Comparison of ENCODE assay signal across 8 mouse cellular contexts in genomic region chr4:106804201-106804909, GRCm38 (mm10). TPM values are rescaled to one million over a fixed set of nuclear protein-coding genes. Genes with fewer than 3 reads are reported as not detected.
DNase-seq lines count a peak whose midpoint lies in the region; ATAC-seq lines count a peak whose summit lies in the region.

No protein-coding gene starts in this region.

- no peak overlapping the region for H3K4me3 ChIP-seq in hindbrain, embryonic 12.5 days
- peak overlapping the region; percentile 21 for H3K4me3 ChIP-seq in lung, embryonic 15.5 days

- H3K9ac ChIP-seq in hindbrain, embryonic 12.5 days = peak overlapping the region; percentile 32; the same call in 1 of the 2 replicates
- peak overlapping the region; percentile 26; the same call in 1 of the 2 replicates for H3K9ac ChIP-seq in lung, embryonic 15.5 days

- peaks cover 28% of the 10 kb centered on the region for H3K27me3 ChIP-seq in hindbrain, embryonic 12.5 days
- no peaks in the 10 kb centered on the region; the same call in 1 of the 2 replicates for H3K27me3 ChIP-seq in lung, embryonic 15.5 days

- peaks cover 14% of the 10 kb centered on the region for H3K4me1 ChIP-seq in hindbrain, embryonic 12.5 days
- peaks cover 18% of the 10 kb centered on the region for H3K4me1 ChIP-seq in lung, embryonic 15.5 days

- H3K4me2 ChIP-seq in hindbrain, embryonic 12.5 days (replicated peaks) = peak overlapping the region; percentile 42
- peak overlapping the region; percentile 53 for H3K4me2 ChIP-seq in lung, embryonic 15.5 days

- H3K36me3 ChIP-seq in hindbrain, embryonic 12.5 days = no peaks in the 10 kb centered on the region
- no peaks in the 10 kb centered on the region for H3K36me3 ChIP-seq in lung, embryonic 15.5 days

- H3K9me3 ChIP-seq in hindbrain, embryonic 12.5 days (replicated peaks) = no peaks in the 10 kb centered on the region
- no peaks in the 10 kb centered on the region for H3K9me3 ChIP-seq in lung, embryonic 15.5 days

- ATAC-seq in hindbrain, embryonic 12.5 days (ENCODE audit: low FRiP score) = no peak
- ATAC-seq in lung, embryonic 15.5 days (ENCODE audit: borderline replicate concordance, extremely low read depth, low FRiP score, low TSS enrichment) = peak; percentile 12; the same call in 1 of the 2 replicates

- H3K27ac ChIP-seq in hindbrain, embryonic 12.5 days = no peak overlapping the region
- no peak overlapping the region for H3K27ac ChIP-seq in lung, embryonic 15.5 days

- WGBS in hindbrain, embryonic 12.5 days = 39% methylated on average over 16 of the region's 16 CpGs
- WGBS in lung, embryonic 15.5 days = 35% methylated on average over 16 of the region's 16 CpGs

- DNase-seq in CD4-positive, CD25-positive, alpha-beta regulatory T cell, adult 2 months (ENCODE audit: low read depth, low spot score) = peak; percentile 87
- DNase-seq in T-cell, adult 2 months (ENCODE audit: low spot score) = peak; percentile 75
- peak; percentile 58 for DNase-seq in spleen, adult 12 weeks (ENCODE audit: low spot score)
- no peak for DNase-seq in urinary bladder, postnatal 4 days (ENCODE audit: low spot score in 2 of 2)
- DNase-seq in right cerebral cortex, postnatal 14 days = no peak
- DNase-seq in cerebellum, postnatal 36 days = no peak

RNA-seq across cellular contexts. Expression of gene Acot11, which starts 0.4 kb away (rescaled TPM):
- 2.4 TPM in 2 replicates for polyA plus RNA-seq in hindbrain, embryonic 12.5 days (2016; fragmentation: Nextera tagmentation; extraction: Ambion mirVana)
- polyA plus RNA-seq in lung, embryonic 15.5 days (2015; fragmentation: Nextera tagmentation; extraction: Ambion mirVana) = 1.4 TPM in 2 replicates

Comparison
In these comparisons a context has a peak if more than half of its experiments do, and no peak if none do; other contexts are left out.
1. DNase-seq: peak in CD4-positive, CD25-positive, alpha-beta regulatory T cell, adult 2 months (single experiment), T-cell, adult 2 months (single experiment) and spleen, adult 12 weeks (single experiment); none in urinary bladder, postnatal 4 days (0 of 2), right cerebral cortex, postnatal 14 days (single experiment) and cerebellum, postnatal 36 days (0 of 2).